Mouse (Mus musculus) kidney, embryonic 14.5 days (tissue): Measurements from ENCODE around the gene Abtb2. TPM values are rescaled to one million over a fixed set of nuclear protein-coding genes. Genes with fewer than 3 reads are reported as not detected.

ENCODE experiments used
- ATAC-seq: fragments of 200-750 bp; cut with Nextera tagmentation; 2 replicates; pipeline ENCODE4 v1.8.0; 2017; ENCODE audit warnings: moderate number of reproducible peaks, mild to moderate bottlenecking, moderate TSS enrichment, moderate library complexity; ENCODE audit not compliant: low FRiP score, low TSS enrichment
- H3K27ac ChIP-seq: fragments of 300-500 bp; sonication (generic); 2 replicates; pipeline ENCODE4 v1.5.1; 2014; ENCODE audit warnings: low read depth, mild to moderate bottlenecking, low read length, moderate library complexity, mixed read lengths
- H3K27me3 ChIP-seq: fragments of 300-500 bp; sonication (generic); 2 replicates; pipeline ENCODE4 v1.6.1; 2014; ENCODE audit warnings: mild to moderate bottlenecking, low read length; ENCODE audit not compliant: control insufficient read depth, insufficient read depth
- H3K36me3 ChIP-seq: fragments of 300-500 bp; sonication (generic); 2 replicates; pipeline ENCODE4 v1.6.1; 2014; ENCODE audit warnings: low read length, mixed read lengths; ENCODE audit not compliant: control insufficient read depth, insufficient read depth
- H3K4me1 ChIP-seq: fragments of 300-500 bp; sonication (generic); 2 replicates; pipeline ENCODE4 v1.6.1; 2014; ENCODE audit warnings: low read length, mixed read lengths; ENCODE audit not compliant: control insufficient read depth, insufficient read depth
- H3K4me2 ChIP-seq: fragments of 300-500 bp; sonication (generic); replicated peaks from 2 replicates; pipeline ENCODE4 v1.6.1; 2014; ENCODE audit warnings: low read depth, mild to moderate bottlenecking, low read length
- H3K4me3 ChIP-seq: fragments of 300-500 bp; sonication (generic); 2 replicates; pipeline ENCODE4 v1.5.1; 2014; ENCODE audit warnings: mild to moderate bottlenecking, low read length
- H3K9ac ChIP-seq: fragments of 300-500 bp; sonication (generic); 2 replicates; pipeline ENCODE4 v1.6.1; 2014; ENCODE audit warnings: low read depth, mild to moderate bottlenecking, low read length, moderate library complexity
- H3K9me3 ChIP-seq: fragments of 300-500 bp; sonication (generic); 2 replicates; pipeline ENCODE4 v1.6.1; 2016; ENCODE audit warnings: low read length; ENCODE audit not compliant: control insufficient read depth
- WGBS: fragments of 180-500 bp; shearing (Covaris S2); extraction: QIAGEN DNeasy Blood & Tissue Kit; methylation state at CpG from one replicate; pipeline ENCODE4 v1.1.7; 2014; 5-methylcytosine and 5-hydroxymethylcytosine counted together
- polyA plus RNA-seq: library from polyadenylated mRNA; unstranded; fragments of >200 nt; fragmentation: Nextera tagmentation; extraction: Ambion mirVana; gene quantifications from 2 replicates; pipeline ENCODE4 v1.2.1, GENCODE M21; 2014

The Abtb2 gene
- polyA plus RNA-seq, 1 experiment from 2014 or later: 7.6 TPM

- Histone ChIP-seq H3K9me3 (no peaks in the 10 kb centered on the region), H3K4me3 (no peak overlapping the region)
- 64% methylated on average over 3 of the region's 3 CpGs for WGBS
Measured at GRCm38 (mm10) chr2:103603209-103603608, 37.1 kb downstream of the Abtb2 start.

GRCm38 (mm10) chr2:103603869-103604268, 37.8 kb downstream of the Abtb2 start:
- 23% methylated on average over 1 of the region's 1 CpGs for WGBS
- H3K27ac ChIP-seq: no peak overlapping the region
- H3K9ac ChIP-seq: no peak overlapping the region
- no peaks in the 10 kb centered on the region for H3K27me3 ChIP-seq
- no peak overlapping the region for H3K4me2 ChIP-seq
- no peak overlapping the region for H3K4me3 ChIP-seq
- no peaks in the 10 kb centered on the region for H3K9me3 ChIP-seq
- H3K36me3 ChIP-seq: no peaks in the 10 kb centered on the region
- H3K4me1 ChIP-seq: peaks cover 18% of the 10 kb centered on the region; the same call in 1 of the 2 replicates
- no peak for ATAC-seq

More at GRCm38 (mm10) chr2:103603209-103603608, 37.1 kb downstream of the Abtb2 start:
- Histone ChIP-seq H3K36me3 (no peaks in the 10 kb centered on the region), H3K27ac (no peak overlapping the region), H3K27me3 (no peaks in the 10 kb centered on the region), H3K4me2 (no peak overlapping the region), H3K4me1 (peaks cover 22% of the 10 kb centered on the region; the same call in 1 of the 2 replicates), H3K9ac (no peak overlapping the region)
- no peak for ATAC-seq

- 86% methylated on average over 4 of the region's 4 CpGs for WGBS
- Histone ChIP-seq H3K4me3 (no peak overlapping the region), H3K4me2 (no peak overlapping the region), H3K9ac (no peak overlapping the region), H3K4me1 (peaks cover 14% of the 10 kb centered on the region), H3K27me3 (no peaks in the 10 kb centered on the region), H3K36me3 (no peaks in the 10 kb centered on the region), H3K27ac (no peak overlapping the region), H3K9me3 (no peaks in the 10 kb centered on the region)
- no peak for ATAC-seq
Measured at GRCm38 (mm10) chr2:103605805-103606498, 39.8 kb downstream of the Abtb2 start.

GRCm38 (mm10) chr2:103607926-103608325, 41.8 kb downstream of the Abtb2 start:
- no peak overlapping the region for H3K4me2 ChIP-seq
- no peak for ATAC-seq
- no peaks in the 10 kb centered on the region for H3K27me3 ChIP-seq
- peaks cover 13% of the 10 kb centered on the region for H3K4me1 ChIP-seq
- no peaks in the 10 kb centered on the region for H3K36me3 ChIP-seq
- no peak overlapping the region for H3K4me3 ChIP-seq
- H3K9ac ChIP-seq: no peak overlapping the region
- H3K27ac ChIP-seq: no peak overlapping the region
- no peaks in the 10 kb centered on the region for H3K9me3 ChIP-seq
- 78% methylated on average over 10 of the region's 10 CpGs for WGBS

- WGBS: 34% methylated on average over 1 of the region's 1 CpGs
- H3K9me3 ChIP-seq: no peaks in the 10 kb centered on the region
- H3K9ac ChIP-seq: no peak overlapping the region
- H3K27ac ChIP-seq: no peak overlapping the region
- H3K36me3 ChIP-seq: no peaks in the 10 kb centered on the region
- H3K4me1 ChIP-seq: peaks cover 10% of the 10 kb centered on the region
- H3K4me3 ChIP-seq: no peak overlapping the region
- H3K27me3 ChIP-seq: no peaks in the 10 kb centered on the region
- ATAC-seq: no peak
- H3K4me2 ChIP-seq: no peak overlapping the region
Measured at GRCm38 (mm10) chr2:103608947-103609346, 42.8 kb downstream of the Abtb2 start.

GRCm38 (mm10) chr2:103609499-103609898, 43.4 kb downstream of the Abtb2 start:
- no peak overlapping the region for H3K9ac ChIP-seq
- H3K9me3 ChIP-seq: no peaks in the 10 kb centered on the region
- no peaks in the 10 kb centered on the region for H3K36me3 ChIP-seq
- no peak overlapping the region for H3K4me3 ChIP-seq
- H3K27me3 ChIP-seq: no peaks in the 10 kb centered on the region
- WGBS: 29% methylated on average over 3 of the region's 3 CpGs
- H3K4me2 ChIP-seq: no peak overlapping the region
- ATAC-seq: no peak
- H3K27ac ChIP-seq: no peak overlapping the region
- H3K4me1 ChIP-seq: peaks cover 9% of the 10 kb centered on the region

GRCm38 (mm10) chr2:103610831-103611535, 44.9 kb downstream of the Abtb2 start:
- H3K4me1 ChIP-seq: peaks cover 9% of the 10 kb centered on the region
- WGBS: 84% methylated on average over 8 of the region's 8 CpGs
- H3K27ac ChIP-seq: no peak overlapping the region
- no peak overlapping the region for H3K4me2 ChIP-seq
- no peak overlapping the region for H3K9ac ChIP-seq
- no peaks in the 10 kb centered on the region for H3K36me3 ChIP-seq
- no peaks in the 10 kb centered on the region for H3K9me3 ChIP-seq
- no peak for ATAC-seq
- no peak overlapping the region for H3K4me3 ChIP-seq
- no peaks in the 10 kb centered on the region for H3K27me3 ChIP-seq

GRCm38 (mm10) chr2:103613865-103614264, 47.8 kb downstream of the Abtb2 start:
- 68% methylated on average over 3 of the region's 3 CpGs for WGBS
- no peaks in the 10 kb centered on the region for H3K27me3 ChIP-seq
- no peak overlapping the region for H3K4me3 ChIP-seq
- no peak for ATAC-seq
- peaks cover 8% of the 10 kb centered on the region for H3K4me1 ChIP-seq
- H3K27ac ChIP-seq: no peak overlapping the region
- H3K9me3 ChIP-seq: no peaks in the 10 kb centered on the region
- H3K4me2 ChIP-seq: no peak overlapping the region
- no peak overlapping the region for H3K9ac ChIP-seq
- no peaks in the 10 kb centered on the region for H3K36me3 ChIP-seq

- Histone ChIP-seq H3K4me2 (no peak overlapping the region), H3K4me3 (no peak overlapping the region), H3K27me3 (no peaks in the 10 kb centered on the region), H3K4me1 (no peaks in the 10 kb centered on the region), H3K27ac (no peak overlapping the region), H3K9ac (no peak overlapping the region), H3K9me3 (no peaks in the 10 kb centered on the region), H3K36me3 (no peaks in the 10 kb centered on the region)
- 89% methylated on average over 5 of the region's 5 CpGs for WGBS
- no peak for ATAC-seq
Measured at GRCm38 (mm10) chr2:103615028-103615427, 48.9 kb downstream of the Abtb2 start.
